Mouse (Mus musculus) cerebellum, adult 2 months (tissue): ENCODE measurements at regions not wholly inside any gene's neighbourhood (a gene's known extent, or its start where the extent isn't known, plus 50 kb on each side); places are given as distances from the start of the nearest gene placed in this dataset.

ENCODE experiments used
- CTCF ChIP-seq: fragments of 200-500 bp; IDR thresholded peaks from 2 replicates; pipeline ENCODE4 v1.5.1; 2011; ENCODE audit warnings: low read depth, mild to moderate bottlenecking, control low read depth, low read length, moderate library complexity, borderline replicate concordance; ENCODE audit not compliant: insufficient read depth
- POLR2A ChIP-seq: fragments of 200-500 bp; IDR thresholded peaks from 2 replicates; pipeline ENCODE4 v1.6.1; 2011; ENCODE audit warnings: low read length, control low read depth, borderline replicate concordance; ENCODE audit not compliant: insufficient read depth

DNA sequence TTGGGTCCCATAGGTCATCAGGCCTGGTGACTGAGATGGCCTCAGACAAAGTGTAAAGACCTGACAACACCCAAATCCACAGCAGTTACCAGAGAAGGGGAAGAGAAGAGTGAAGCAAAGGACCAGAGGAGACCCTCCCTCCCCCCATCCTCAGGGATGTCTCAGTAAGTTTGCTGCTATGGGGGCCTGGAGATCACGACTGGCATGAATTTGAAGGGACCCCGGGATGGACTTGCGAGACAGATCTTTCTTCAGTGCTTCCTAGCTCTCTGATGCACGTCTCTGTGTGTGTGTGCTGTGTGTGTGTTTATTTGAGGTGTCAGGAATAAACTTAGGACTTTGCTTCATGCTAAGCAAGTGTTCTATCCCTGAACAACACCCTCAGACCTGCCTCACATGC is 70.1 kb upstream of the Epcam start:
- TF ChIP-seq CTCF (no peak), POLR2A (no peak)
